Mouse (Mus musculus) layer of hippocampus, postnatal 10 days (tissue): ENCODE measurements around the gene Ccnt2. TPM values are rescaled to one million over a fixed set of nuclear protein-coding genes. Genes with fewer than 3 reads are reported as not detected.

ENCODE experiments used
- total RNA-seq, 2 experiments: library from RNA; stranded (reverse); gene quantifications; 2 replicates each; pipeline ENCODE4 v1.2.3; 2021

The Ccnt2 gene
- total RNA-seq, 2 experiments from 2014 or later, result 50.5 to 54.4 TPM

Other genes starting within 250 kb of the Ccnt2 start
- 10 to 100 TPM; 22.9 to 31.9 TPM for gene Tmem163, start 94.6 kb upstream of the Ccnt2 start, total RNA-seq
- not detected for gene Acmsd, start 44.8 kb upstream of the Ccnt2 start, total RNA-seq
- 1 to 10 TPM; 3.5 to 4.6 TPM for gene Map3k19, start 80.9 kb downstream of the Ccnt2 start, total RNA-seq
- gene Rab3gap1, start 94.6 kb downstream of the Ccnt2 start, total RNA-seq, result 10 to 100 TPM; 46.7 to 49.8 TPM